ENCODE assay signal across 23 mouse cellular contexts in genomic region chr11:69927501-69927900, GRCm38 (mm10). TPM values are rescaled to one million over a fixed set of nuclear protein-coding genes. Genes with fewer than 3 reads are reported as not detected.
DNase-seq lines count a peak whose midpoint lies in the region; ATAC-seq and TF ChIP-seq lines count a peak whose summit lies in the region.
"Had no signal": no experiment of that assay in that cellular context is flagged by ENCODE, and none has a peak within 500 bp of the region (broad histone marks: within the 10 kb centered on the region; RNA-seq: fewer than 3 reads in every experiment).

No protein-coding gene starts in this region.

- TF ChIP-seq POLR2A in MEL (IDR thresholded peaks at IDR 0.05; ENCODE audit: control insufficient read depth in 1 of 2, insufficient read depth in 1 of 2, low read depth in 1 of 2, low read length in 2 of 2, poor library complexity in 1 of 2): no peak

- TF ChIP-seq RAD21 in MEL (IDR thresholded peaks at IDR 0.05; ENCODE audit: low read depth, low read length): no peak; the same call in none of the 2 replicates

- no peak for DNase-seq in kidney, postnatal 4 days
- no peak for DNase-seq in liver, embryonic 14.5 days (ENCODE audit: low read depth in 3 of 3, low spot score in 3 of 3)
- DNase-seq in liver: no peak
- DNase-seq in MEL (ENCODE audit: low read depth, low spot score): no peak
- DNase-seq in thymus, postnatal 14 days: no peak
- DNase-seq: adrenal gland, adult 2 months; adrenal gland, postnatal 14 days; cerebellum, adult 11 months; cerebellum, adult 2 months; cerebellum, postnatal 14 days; gastrocnemius, postnatal 14 days; heart, adult 11 months had no signal

- no peak overlapping the region for H3K9ac ChIP-seq in kidney, embryonic 15.5 days
- H3K9ac ChIP-seq in liver, embryonic 14.5 days (replicated peaks): no peak overlapping the region
- H3K9ac ChIP-seq in MEL (ENCODE audit: control insufficient read depth, low read depth, low read length, poor library complexity, severe bottlenecking): no peak overlapping the region
- H3K9ac ChIP-seq in stomach, embryonic 14.5 days (replicated peaks; ENCODE audit: low read depth, low read length): no peak overlapping the region
- H3K9ac ChIP-seq: forebrain, embryonic 13.5 days; hindbrain, embryonic 12.5 days; hindbrain, embryonic 15.5 days had no signal

- no peak overlapping the region for H3K4me2 ChIP-seq in kidney, embryonic 15.5 days
- no peak overlapping the region for H3K4me2 ChIP-seq in liver, embryonic 14.5 days (ENCODE audit: low read depth)
- H3K4me2 ChIP-seq in stomach, embryonic 14.5 days (replicated peaks; ENCODE audit: low read depth, low read length): no peak overlapping the region
- H3K4me2 ChIP-seq: forebrain, embryonic 13.5 days; heart, embryonic 11.5 days; hindbrain, embryonic 12.5 days; hindbrain, embryonic 15.5 days had no signal

- 98% methylated on average over 2 of the region's 2 CpGs for WGBS in kidney, embryonic 15.5 days
- WGBS in liver, embryonic 14.5 days (ENCODE audit: insufficient replicate concordance): 84% methylated on average over 2 of the region's 2 CpGs
- WGBS in stomach, embryonic 14.5 days: 97% methylated on average over 2 of the region's 2 CpGs

- no peak overlapping the region for H3K4me3 ChIP-seq in kidney, embryonic 15.5 days (replicated peaks)
- no peak overlapping the region for H3K4me3 ChIP-seq in liver, embryonic 14.5 days (ENCODE audit: insufficient read depth in 1 of 2, low read depth in 2 of 2, low read length in 2 of 2)
- no peak overlapping the region for H3K4me3 ChIP-seq in MEL (ENCODE audit: control insufficient read depth in 1 of 2, insufficient read depth in 1 of 2, low read depth in 2 of 2, low read length in 2 of 2)
- no peak overlapping the region for H3K4me3 ChIP-seq in stomach, embryonic 14.5 days (ENCODE audit: low read depth, low read length)
- H3K4me3 ChIP-seq: forebrain, embryonic 10.5 days; forebrain, embryonic 13.5 days; hindbrain, embryonic 12.5 days; hindbrain, embryonic 15.5 days had no signal

- H3K9me3 ChIP-seq in kidney, embryonic 15.5 days (replicated peaks): no peaks in the 10 kb centered on the region
- no peaks in the 10 kb centered on the region for H3K9me3 ChIP-seq in liver, embryonic 14.5 days (ENCODE audit: control insufficient read depth, low read length)
- H3K9me3 ChIP-seq in MEL (replicated peaks; ENCODE audit: insufficient read depth, low read length): no peaks in the 10 kb centered on the region
- no peaks in the 10 kb centered on the region for H3K9me3 ChIP-seq in stomach, embryonic 14.5 days (ENCODE audit: control insufficient read depth, low read depth, low read length)
- H3K9me3 ChIP-seq: forebrain, embryonic 10.5 days; forebrain, embryonic 13.5 days; hindbrain, embryonic 12.5 days; hindbrain, embryonic 15.5 days had no signal

- TF ChIP-seq EP300 in liver, embryonic 14.5 days (IDR thresholded peaks at IDR 0.05; ENCODE audit: low read depth): no peak
- no peak for TF ChIP-seq EP300 in MEL (IDR thresholded peaks at IDR 0.05; ENCODE audit: low read depth in 1 of 2, low read length in 2 of 2)

- peak; percentile 25; the same call in 1 of the 2 replicates for TF ChIP-seq CTCF in liver, embryonic 14.5 days (IDR thresholded peaks at IDR 0.05; ENCODE audit: low read depth)
- TF ChIP-seq CTCF in MEL (IDR thresholded peaks at IDR 0.05 in 2 of 3, conservative IDR thresholded peaks at IDR 0.05 in 1 of 3; ENCODE audit: control insufficient read depth in 1 of 3, insufficient read depth in 1 of 3, low read depth in 2 of 3, low read length in 3 of 3, poor library complexity in 1 of 3, severe bottlenecking in 1 of 3): peak in 1 of 3 experiments; percentile 17; a peak in 1 of 6 replicates

- peak; percentile 52; the same call in 1 of the 2 replicates for ATAC-seq in kidney, embryonic 15.5 days (replicated peaks; ENCODE audit: low FRiP score)
- ATAC-seq in liver, embryonic 14.5 days (ENCODE audit: insufficient read depth): no peak
- 0 out of 2 replicates have a peak, but pooled peaks have one; percentile 28 for ATAC-seq in stomach, embryonic 14.5 days (ENCODE audit: insufficient number of reproducible peaks, insufficient read depth, low FRiP score, low read depth)
- ATAC-seq: forebrain, embryonic 13.5 days; forebrain, embryonic 16.5 days had no signal

- no peaks in the 10 kb centered on the region for H3K36me3 ChIP-seq in kidney, embryonic 15.5 days
- H3K36me3 ChIP-seq in liver, embryonic 14.5 days (replicated peaks; ENCODE audit: control insufficient read depth, insufficient read depth, low read depth): no peaks in the 10 kb centered on the region
- peaks cover 0 to 41% of the 10 kb centered on the region in 2 experiments; a peak in 2 of 4 replicates for H3K36me3 ChIP-seq in MEL (ENCODE audit: control insufficient read depth in 1 of 2, insufficient read depth in 2 of 2, low read length in 2 of 2)
- H3K36me3 ChIP-seq in stomach, embryonic 14.5 days (ENCODE audit: control insufficient read depth, insufficient read depth, low read length): no peaks in the 10 kb centered on the region
- H3K36me3 ChIP-seq: forebrain, embryonic 10.5 days; G1E; hindbrain, embryonic 12.5 days; hindbrain, embryonic 15.5 days had no signal

- peaks cover 4% of the 10 kb centered on the region; the same call in 1 of the 2 replicates for H3K4me1 ChIP-seq in kidney, embryonic 15.5 days
- H3K4me1 ChIP-seq in liver, embryonic 14.5 days (replicated peaks; ENCODE audit: control insufficient read depth in 2 of 2, insufficient read depth in 2 of 2, low read length in 1 of 2): peaks cover 10% of the 10 kb centered on the region in 2 experiments
- H3K4me1 ChIP-seq in MEL (ENCODE audit: control insufficient read depth in 1 of 2, insufficient read depth in 2 of 2, low read length in 2 of 2): peaks cover 14 to 34% of the 10 kb centered on the region in 2 experiments
- peaks cover 4% of the 10 kb centered on the region for H3K4me1 ChIP-seq in stomach, embryonic 14.5 days (ENCODE audit: control insufficient read depth, insufficient read depth, low read length)
- H3K4me1 ChIP-seq: hindbrain, embryonic 12.5 days had no signal

- H3K79me2 ChIP-seq in MEL (ENCODE audit: control insufficient read depth, insufficient read depth, low read length, poor library complexity): no peaks in the 10 kb centered on the region

- H3K27ac ChIP-seq in kidney, embryonic 15.5 days: no peak overlapping the region
- H3K27ac ChIP-seq in liver, embryonic 14.5 days: no peak overlapping the region
- H3K27ac ChIP-seq in MEL (ENCODE audit: control insufficient read depth, low read depth, low read length): no peak overlapping the region
- H3K27ac ChIP-seq in stomach, embryonic 14.5 days (ENCODE audit: low read length): no peak overlapping the region
- H3K27ac ChIP-seq: forebrain, embryonic 10.5 days; forebrain, embryonic 13.5 days; hindbrain, embryonic 12.5 days; hindbrain, embryonic 15.5 days had no signal

- H3K27me3 ChIP-seq in kidney, embryonic 15.5 days: no peaks in the 10 kb centered on the region
- no peaks in the 10 kb centered on the region for H3K27me3 ChIP-seq in liver, embryonic 14.5 days (ENCODE audit: control insufficient read depth, insufficient read depth, low read length)
- H3K27me3 ChIP-seq in MEL (ENCODE audit: control insufficient read depth in 1 of 2, insufficient read depth in 2 of 2, low read length in 2 of 2): no peaks in the 10 kb centered on the region
- no peaks in the 10 kb centered on the region for H3K27me3 ChIP-seq in stomach, embryonic 14.5 days (ENCODE audit: control insufficient read depth, insufficient read depth, low read length)
- H3K27me3 ChIP-seq: CH12.LX; forebrain, embryonic 13.5 days; hindbrain, embryonic 12.5 days; hindbrain, embryonic 15.5 days had no signal

RNA-seq across cellular contexts. Expression of gene Eif5a, which starts 5.7 kb away (rescaled TPM):
- polyA plus RNA-seq in kidney, embryonic 15.5 days (2015; fragmentation: Nextera tagmentation; extraction: Ambion mirVana): 1,729 and 1,795 TPM in 2 replicates
- 652 and 846 TPM in 2 replicates for polyA plus RNA-seq in liver, embryonic 14.5 days (2012; rRNA removed)
- polyA plus RNA-seq in liver, embryonic 14.5 days (2014; fragmentation: Nextera tagmentation; extraction: Ambion mirVana): 1,316 and 1,415 TPM in 2 replicates
- total RNA-seq in MEL (2012; rRNA removed): 1,428 and 1,539 TPM in 2 replicates
- polyA plus RNA-seq in MEL (2012; ENCODE audit: insufficient read depth in 1 of 2, insufficient read length in 2 of 2, low read depth in 1 of 2, low replicate concordance in 2 of 2, missing spikeins in 1 of 2): 1,000 to 10,000 TPM; 1,272 to 3,185 TPM
- 1,510 and 1,553 TPM in 2 replicates for polyA plus RNA-seq in stomach, embryonic 14.5 days (2014; fragmentation: Nextera tagmentation; extraction: Ambion mirVana)

RNA-seq across cellular contexts. Expression of gene Ybx2, which starts 8.1 kb away (rescaled TPM):
- polyA plus RNA-seq in kidney, embryonic 15.5 days (2015; fragmentation: Nextera tagmentation; extraction: Ambion mirVana): 6.3 and 7.5 TPM in 2 replicates
- polyA plus RNA-seq in liver, embryonic 14.5 days (2012; rRNA removed): 0.57 and 0.58 TPM in 2 replicates
- 0.23 TPM in 1 of 2 replicates, not detected in the other for polyA plus RNA-seq in liver, embryonic 14.5 days (2014; fragmentation: Nextera tagmentation; extraction: Ambion mirVana)
- 0.33 and 0.50 TPM in 2 replicates for total RNA-seq in MEL (2012; rRNA removed)
- under 1 TPM in 1 of 2 experiments, not detected in 1; 0.92 TPM for polyA plus RNA-seq in MEL (2012; ENCODE audit: insufficient read depth in 1 of 2, insufficient read length in 2 of 2, low read depth in 1 of 2, low replicate concordance in 2 of 2, missing spikeins in 1 of 2)
- 6.6 and 8.9 TPM in 2 replicates for polyA plus RNA-seq in stomach, embryonic 14.5 days (2014; fragmentation: Nextera tagmentation; extraction: Ambion mirVana)
- polyA plus RNA-seq: G1E had no signal

RNA-seq across cellular contexts. Expression of gene Gps2, which starts 13.8 kb away (rescaled TPM):
- polyA plus RNA-seq in kidney, embryonic 15.5 days (2015; fragmentation: Nextera tagmentation; extraction: Ambion mirVana): 77.8 and 86.2 TPM in 2 replicates
- polyA plus RNA-seq in liver, embryonic 14.5 days (2012; rRNA removed): 79.5 and 93.1 TPM in 2 replicates
- 82.7 and 91.2 TPM in 2 replicates for polyA plus RNA-seq in liver, embryonic 14.5 days (2014; fragmentation: Nextera tagmentation; extraction: Ambion mirVana)
- total RNA-seq in MEL (2012; rRNA removed): 64.5 and 78.0 TPM in 2 replicates
- polyA plus RNA-seq in MEL (2012; ENCODE audit: insufficient read depth in 1 of 2, insufficient read length in 2 of 2, low read depth in 1 of 2, low replicate concordance in 2 of 2, missing spikeins in 1 of 2): 100 to 1,000 TPM in 1 of 2 experiments, not detected in 1; 113 TPM
- 71.3 and 80.0 TPM in 2 replicates for polyA plus RNA-seq in stomach, embryonic 14.5 days (2014; fragmentation: Nextera tagmentation; extraction: Ambion mirVana)

RNA-seq across cellular contexts. Expression of gene Slc2a4, which starts 20.5 kb away (rescaled TPM):
- 17.3 and 22.1 TPM in 2 replicates for polyA plus RNA-seq in kidney, embryonic 15.5 days (2015; fragmentation: Nextera tagmentation; extraction: Ambion mirVana)
- polyA plus RNA-seq in liver, embryonic 14.5 days (2012; rRNA removed): 17.0 and 17.4 TPM in 2 replicates
- 12.6 and 14.0 TPM in 2 replicates for polyA plus RNA-seq in liver, embryonic 14.5 days (2014; fragmentation: Nextera tagmentation; extraction: Ambion mirVana)
- 0.12 TPM in 1 of 2 replicates, not detected in the other for total RNA-seq in MEL (2012; rRNA removed)
- polyA plus RNA-seq in MEL (2012; ENCODE audit: insufficient read depth in 1 of 2, insufficient read length in 2 of 2, low read depth in 1 of 2, low replicate concordance in 2 of 2, missing spikeins in 1 of 2): under 1 TPM in 1 of 2 experiments, not detected in 1; 0.19 TPM
- polyA plus RNA-seq in stomach, embryonic 14.5 days (2014; fragmentation: Nextera tagmentation; extraction: Ambion mirVana): 31.3 and 31.5 TPM in 2 replicates
- total RNA-seq: hematopoietic stem cell, adult 5-6 weeks had no signal

RNA-seq across cellular contexts. Expression of gene Neurl4, which starts 26.6 kb away (rescaled TPM):
- 9.3 and 10.8 TPM in 2 replicates for polyA plus RNA-seq in kidney, embryonic 15.5 days (2015; fragmentation: Nextera tagmentation; extraction: Ambion mirVana)
- 13.1 and 20.5 TPM in 2 replicates for polyA plus RNA-seq in liver, embryonic 14.5 days (2012; rRNA removed)
- polyA plus RNA-seq in liver, embryonic 14.5 days (2014; fragmentation: Nextera tagmentation; extraction: Ambion mirVana): 2.5 and 3.4 TPM in 2 replicates
- total RNA-seq in MEL (2012; rRNA removed): 47.3 and 58.0 TPM in 2 replicates
- polyA plus RNA-seq in MEL (2012; ENCODE audit: insufficient read depth in 1 of 2, insufficient read length in 2 of 2, low read depth in 1 of 2, low replicate concordance in 2 of 2, missing spikeins in 1 of 2): 10 to 100 TPM in 1 of 2 experiments, not detected in 1; 50.9 TPM
- 12.6 and 12.7 TPM in 2 replicates for polyA plus RNA-seq in stomach, embryonic 14.5 days (2014; fragmentation: Nextera tagmentation; extraction: Ambion mirVana)
